Mouse (Mus musculus) neural tube, embryonic 14.5 days (tissue): ENCODE data around the gene Pdzd2. TPM values are rescaled to one million over a fixed set of nuclear protein-coding genes. Genes with fewer than 3 reads are reported as not detected.

Experiments used
- ATAC-seq: fragments of 200-750 bp; cut with Nextera tagmentation; 2 replicates; pipeline ENCODE4 v1.8.0; 2017; ENCODE audit warnings: low read depth, mild to moderate bottlenecking, moderate TSS enrichment, moderate library complexity
- H3K27ac ChIP-seq: fragments of 300-500 bp; sonication (generic); 2 replicates; pipeline ENCODE4 v1.5.1; 2014; ENCODE audit warnings: low read depth, mild to moderate bottlenecking, control low read depth, low read length, moderate library complexity, mixed read lengths
- H3K27me3 ChIP-seq: fragments of 300-500 bp; sonication (generic); 2 replicates; pipeline ENCODE4 v1.6.1; 2014; ENCODE audit warnings: low read length; ENCODE audit not compliant: control insufficient read depth, insufficient read depth
- H3K36me3 ChIP-seq: fragments of 300-500 bp; sonication (generic); 2 replicates; pipeline ENCODE4 v1.6.1; 2014; ENCODE audit warnings: low read length, mixed read lengths; ENCODE audit not compliant: control insufficient read depth, insufficient read depth
- H3K4me1 ChIP-seq: fragments of 300-500 bp; sonication (generic); 2 replicates; pipeline ENCODE4 v1.6.1; 2014; ENCODE audit warnings: low read length; ENCODE audit not compliant: control insufficient read depth, insufficient read depth
- H3K4me2 ChIP-seq: fragments of 300-500 bp; sonication (generic); 2 replicates; pipeline ENCODE4 v1.6.1; 2014; ENCODE audit warnings: mild to moderate bottlenecking, low read depth, low read length, control low read depth
- H3K4me3 ChIP-seq: fragments of 300-500 bp; sonication (generic); 2 replicates; pipeline ENCODE4 v1.5.1; 2014; ENCODE audit warnings: low read depth, low read length, control low read depth, mixed read lengths
- H3K9ac ChIP-seq: fragments of 300-500 bp; sonication (generic); replicated peaks from 2 replicates; pipeline ENCODE4 v1.6.1; 2014; ENCODE audit warnings: low read depth, mild to moderate bottlenecking, control low read depth, low read length, mixed read lengths
- H3K9me3 ChIP-seq: fragments of 300-500 bp; sonication (generic); 2 replicates; pipeline ENCODE4 v1.6.1; 2016; ENCODE audit warnings: low read length; ENCODE audit not compliant: control insufficient read depth
- WGBS: fragments of 180-500 bp; shearing (Covaris S2); extraction: QIAGEN DNeasy Blood & Tissue Kit; methylation state at CpG from one replicate; pipeline ENCODE4 v1.1.7; 2014; 5-methylcytosine and 5-hydroxymethylcytosine counted together
- polyA plus RNA-seq: library from polyadenylated mRNA; unstranded; fragments of >200 nt; fragmentation: Nextera tagmentation; extraction: Ambion mirVana; gene quantifications from 2 replicates; pipeline ENCODE4 v1.2.1, GENCODE M21; 2014

The Pdzd2 gene
- polyA plus RNA-seq, 1 experiment from 2014 or later: 16.6 TPM

DNA sequence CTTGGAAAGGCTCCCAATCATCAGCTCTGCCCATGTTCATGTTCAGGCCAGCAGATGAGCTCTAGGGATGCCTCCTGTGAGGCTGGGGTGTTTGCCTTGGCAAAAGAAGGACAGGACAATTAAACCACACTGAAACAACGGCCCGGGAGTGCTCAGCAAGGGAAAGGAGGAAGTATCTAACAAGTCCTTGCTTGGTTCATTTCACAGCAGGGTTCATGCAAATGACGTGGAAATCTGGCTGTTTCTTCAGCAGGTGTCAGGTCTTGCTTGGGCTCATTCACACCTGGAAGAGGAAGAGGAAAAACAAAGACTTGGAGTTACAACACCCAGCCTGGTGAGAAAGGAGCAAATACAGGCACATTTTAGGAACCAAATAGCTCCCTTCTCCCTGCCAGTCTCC, 147.1 kb downstream of the Pdzd2 start:
- no peaks in the 10 kb centered on the region for H3K9me3 ChIP-seq
- no peaks in the 10 kb centered on the region for H3K36me3 ChIP-seq
- no peaks in the 10 kb centered on the region for H3K27me3 ChIP-seq
- H3K9ac ChIP-seq: no peak overlapping the region
- 28% methylated on average over 3 of the region's 3 CpGs for WGBS
- no peak for ATAC-seq
- H3K4me2 ChIP-seq: no peak overlapping the region
- no peaks in the 10 kb centered on the region for H3K4me1 ChIP-seq
- H3K27ac ChIP-seq: no peak overlapping the region
- no peak overlapping the region for H3K4me3 ChIP-seq

- H3K27me3 ChIP-seq: no peaks in the 10 kb centered on the region
- no peaks in the 10 kb centered on the region for H3K4me1 ChIP-seq
- no peak for ATAC-seq
- H3K9me3 ChIP-seq: no peaks in the 10 kb centered on the region
- H3K9ac ChIP-seq: no peak overlapping the region
- H3K4me2 ChIP-seq: no peak overlapping the region
- H3K36me3 ChIP-seq: no peaks in the 10 kb centered on the region
- 92% methylated on average over 3 of the region's 3 CpGs for WGBS
- no peak overlapping the region for H3K4me3 ChIP-seq
- no peak overlapping the region for H3K27ac ChIP-seq
Observed at GRCm38 (mm10) chr15:12588661-12589060, 151.1 kb downstream of the Pdzd2 start.

DNA sequence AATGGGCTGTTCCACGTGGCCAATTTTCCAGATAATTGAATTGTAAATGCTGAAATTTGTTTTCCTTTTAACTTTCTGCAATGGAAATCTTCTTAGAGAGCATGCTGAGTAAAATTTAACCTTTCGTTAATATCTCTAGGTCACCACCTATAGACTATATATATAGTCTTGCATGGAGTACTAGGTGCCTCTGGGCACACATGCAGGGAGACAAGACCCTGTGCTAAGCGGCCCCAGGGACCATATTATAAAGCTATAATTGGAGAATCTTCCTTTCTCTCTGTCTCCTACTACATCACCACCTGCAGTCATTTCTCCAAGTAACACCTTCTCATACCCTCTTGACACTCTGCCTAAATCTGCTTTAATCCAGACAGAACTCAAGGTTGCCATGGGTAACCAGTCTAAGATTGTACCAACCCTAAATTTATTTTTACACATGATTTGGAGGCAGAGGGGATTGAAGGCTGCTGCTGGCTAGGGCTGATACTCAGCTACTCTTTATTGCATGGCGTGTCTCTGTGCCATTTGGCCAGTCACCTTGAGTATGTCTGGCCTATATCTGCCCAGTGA, 152.8 kb downstream of the Pdzd2 start:
- Histone ChIP-seq H3K4me2 (no peak overlapping the region), H3K9ac (no peak overlapping the region), H3K27me3 (no peaks in the 10 kb centered on the region), H3K4me3 (no peak overlapping the region), H3K9me3 (no peaks in the 10 kb centered on the region), H3K4me1 (no peaks in the 10 kb centered on the region), H3K36me3 (no peaks in the 10 kb centered on the region), H3K27ac (no peak overlapping the region)
- WGBS: 77% methylated on average over 4 of the region's 4 CpGs
- ATAC-seq: no peak

GRCm38 (mm10) chr15:12586154-12586553, 153.6 kb downstream of the Pdzd2 start:
- H3K36me3 ChIP-seq: no peaks in the 10 kb centered on the region
- no peak overlapping the region for H3K27ac ChIP-seq
- H3K27me3 ChIP-seq: no peaks in the 10 kb centered on the region
- WGBS: 6% methylated on average over 5 of the region's 5 CpGs
- H3K4me2 ChIP-seq: no peak overlapping the region
- H3K4me3 ChIP-seq: no peak overlapping the region
- no peak overlapping the region for H3K9ac ChIP-seq
- ATAC-seq: peak; percentile 95
- no peaks in the 10 kb centered on the region for H3K9me3 ChIP-seq
- no peaks in the 10 kb centered on the region for H3K4me1 ChIP-seq

DNA sequence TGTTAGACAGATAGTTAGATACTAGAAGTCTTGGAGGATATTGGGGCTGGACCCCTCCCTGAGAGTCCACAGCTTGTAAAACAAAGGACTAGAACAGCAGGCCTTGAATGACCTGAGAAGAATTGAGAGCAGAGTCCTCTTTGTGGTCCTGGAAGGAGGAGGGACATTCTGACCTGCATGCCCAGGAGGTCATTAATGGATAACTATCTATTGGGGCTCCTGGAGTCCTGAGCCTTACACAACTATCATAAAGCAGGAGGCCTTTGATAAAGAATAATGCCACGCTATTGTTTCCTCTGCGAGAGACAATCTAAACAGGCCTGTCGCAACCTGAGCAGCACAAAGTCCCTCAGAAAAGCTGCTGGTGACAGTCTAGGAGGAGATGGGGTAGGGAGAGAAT, 156.7 kb downstream of the Pdzd2 start:
- ATAC-seq: no peak
- no peak overlapping the region for H3K4me3 ChIP-seq
- WGBS: 38% methylated on average over 3 of the region's 3 CpGs

GRCm38 (mm10) chr15:12582471-12582870, 157.3 kb downstream of the Pdzd2 start:
- Histone ChIP-seq H3K36me3 (no peaks in the 10 kb centered on the region), H3K9me3 (no peaks in the 10 kb centered on the region), H3K4me3 (no peak overlapping the region), H3K27ac (no peak overlapping the region), H3K4me1 (no peaks in the 10 kb centered on the region), H3K9ac (no peak overlapping the region), H3K4me2 (no peak overlapping the region), H3K27me3 (no peaks in the 10 kb centered on the region)
- ATAC-seq: no peak

More for the DNA sequence above, 156.7 kb downstream of the Pdzd2 start:
- no peaks in the 10 kb centered on the region for H3K9me3 ChIP-seq
- no peaks in the 10 kb centered on the region for H3K27me3 ChIP-seq
- no peak overlapping the region for H3K4me2 ChIP-seq
- H3K27ac ChIP-seq: no peak overlapping the region
- H3K4me1 ChIP-seq: no peaks in the 10 kb centered on the region
- no peak overlapping the region for H3K9ac ChIP-seq
- no peaks in the 10 kb centered on the region for H3K36me3 ChIP-seq

- Histone ChIP-seq H3K4me2 (no peak overlapping the region), H3K4me1 (no peaks in the 10 kb centered on the region), H3K9me3 (no peaks in the 10 kb centered on the region), H3K9ac (no peak overlapping the region), H3K27me3 (no peaks in the 10 kb centered on the region), H3K4me3 (no peak overlapping the region), H3K36me3 (no peaks in the 10 kb centered on the region), H3K27ac (no peak overlapping the region)
- WGBS: 88% methylated on average over 6 of the region's 6 CpGs
- ATAC-seq: no peak
Observed at GRCm38 (mm10) chr15:12579196-12579595, 160.5 kb downstream of the Pdzd2 start.

DNA sequence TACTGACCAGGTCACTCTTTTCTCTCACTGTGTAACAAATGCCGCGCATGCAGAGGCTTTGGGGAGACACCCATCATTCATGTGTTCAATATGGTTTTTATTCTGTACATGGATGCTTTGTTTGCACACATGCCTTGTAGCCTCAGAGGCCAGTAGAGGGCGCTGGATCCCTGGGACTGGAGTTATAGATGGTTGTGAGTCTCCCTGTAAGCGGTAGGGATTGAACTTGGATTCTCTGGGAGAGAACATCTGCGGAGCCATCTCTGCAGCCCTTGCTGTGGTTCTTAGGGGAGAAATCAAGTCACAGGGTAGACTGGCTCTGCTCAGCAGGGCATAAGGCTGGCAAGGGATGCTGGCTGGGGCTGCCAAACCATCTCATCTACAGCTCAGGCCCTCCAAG, 161.4 kb downstream of the Pdzd2 start:
- 43% methylated on average over 5 of the region's 5 CpGs for WGBS
- peak; percentile 42; the same call in 1 of the 2 replicates for ATAC-seq
- no peaks in the 10 kb centered on the region for H3K4me1 ChIP-seq

GRCm38 (mm10) chr15:12577715-12578114, 162.0 kb downstream of the Pdzd2 start:
- Histone ChIP-seq H3K36me3 (no peaks in the 10 kb centered on the region), H3K4me2 (no peak overlapping the region), H3K4me3 (no peak overlapping the region), H3K4me1 (no peaks in the 10 kb centered on the region), H3K27ac (no peak overlapping the region), H3K9me3 (no peaks in the 10 kb centered on the region), H3K27me3 (no peaks in the 10 kb centered on the region), H3K9ac (no peak overlapping the region)
- 0 out of 2 replicates have a peak, but pooled peaks have one; percentile 5 for ATAC-seq
- 85% methylated on average over 6 of the region's 6 CpGs for WGBS

More for the DNA sequence above, 161.4 kb downstream of the Pdzd2 start:
- no peak overlapping the region for H3K4me3 ChIP-seq
- H3K9ac ChIP-seq: no peak overlapping the region
- no peaks in the 10 kb centered on the region for H3K27me3 ChIP-seq
- no peak overlapping the region for H3K4me2 ChIP-seq
- no peaks in the 10 kb centered on the region for H3K36me3 ChIP-seq
- no peak overlapping the region for H3K27ac ChIP-seq
- H3K9me3 ChIP-seq: no peaks in the 10 kb centered on the region
